Mouse (Mus musculus) C2C12 (cell line): Measurements from ENCODE around the gene Sult1d1. TPM values are rescaled to one million over a fixed set of nuclear protein-coding genes. Genes with fewer than 3 reads are reported as not detected.

ENCODE experiments used
- H3K27me3 ChIP-seq: one replicate; pipeline ENCODE4 v1.6.1; 2011; ENCODE audit not compliant: control insufficient read depth, insufficient read depth, insufficient read length
- H3K36me3 ChIP-seq: one replicate; pipeline ENCODE4 v1.6.1; 2011; ENCODE audit not compliant: control insufficient read depth, insufficient read depth
- H3K4me3 ChIP-seq: one replicate; pipeline ENCODE4 v1.5.1; 2011; ENCODE audit warnings: mild to moderate bottlenecking, control low read depth; ENCODE audit not compliant: poor library complexity, insufficient read depth, severe bottlenecking
- H3K79me2 ChIP-seq: one replicate; pipeline ENCODE4 v1.6.1; 2011; ENCODE audit not compliant: control insufficient read depth, insufficient read depth
- H3K79me3 ChIP-seq: one replicate; pipeline ENCODE4 v1.6.1; 2011; ENCODE audit warnings: low read depth, control low read depth
- H3ac ChIP-seq: one replicate; pipeline ENCODE3; 2011; ENCODE audit warnings: low read depth; ENCODE audit not compliant: control insufficient read depth, insufficient read length
- CEBPB ChIP-seq: IDR thresholded peaks from one replicate; pipeline ENCODE4 v1.6.1; 2011; ENCODE audit warnings: low read depth, mild to moderate bottlenecking, control low read depth, moderate library complexity
- CTCF ChIP-seq: IDR thresholded peaks from one replicate; pipeline ENCODE4 v1.5.1; 2011; ENCODE audit not compliant: control insufficient read depth, insufficient read depth, insufficient read length
- FOSL1 ChIP-seq: IDR thresholded peaks from one replicate; pipeline ENCODE4 v1.8.0; 2011; ENCODE audit warnings: mild to moderate bottlenecking, low read length; ENCODE audit not compliant: poor library complexity, insufficient read depth, severe bottlenecking
- MAX ChIP-seq: IDR thresholded peaks from one replicate; pipeline ENCODE4 v1.6.1; 2011; ENCODE audit warnings: mild to moderate bottlenecking, control low read depth
- MYOD1 ChIP-seq: IDR thresholded peaks from one replicate; pipeline ENCODE4 v1.6.1; 2011; ENCODE audit warnings: low read depth; ENCODE audit not compliant: control insufficient read depth, insufficient read length
- MYOG ChIP-seq: IDR thresholded peaks from one replicate; pipeline ENCODE4 v1.6.1; 2011; ENCODE audit not compliant: control insufficient read depth, insufficient read length; ENCODE audit errors: extremely low read depth
- USF1 ChIP-seq: IDR thresholded peaks from one replicate; pipeline ENCODE4 v1.6.1; 2011; ENCODE audit warnings: low read depth, mild to moderate bottlenecking, control low read depth, moderate library complexity
- long read RNA-seq, 2 experiments: library from polyadenylated mRNA; unstranded; transcript quantifications; one replicate each; pipeline ENCODE4 v2.0.0; 2019 to 2020
- polyA plus RNA-seq: library from polyadenylated mRNA; unstranded; fragments of >200 nt; fragmentation: generic; extraction: Trizol; gene quantifications from one replicate; pipeline ENCODE4 v1.2.1, GENCODE M21; 2012; ENCODE audit warnings: missing spikeins

Sult1d1 gene
- polyA plus RNA-seq, result not detected
- long read RNA-seq, experiment 1, result 0 reads
- long read RNA-seq, experiment 2, result 0 reads

- Histone ChIP-seq H3K79me3 (no peaks in the 10 kb centered on the region), H3K36me3 (no peaks in the 10 kb centered on the region)
- TF ChIP-seq CEBPB, result no peak
- no peak for TF ChIP-seq MYOD1
- no peak for TF ChIP-seq FOSL1
- no peak for TF ChIP-seq MYOG
- TF ChIP-seq MAX, result no peak
- no peak for TF ChIP-seq CTCF
- TF ChIP-seq USF1, result no peak
Measured at GRCm38 (mm10) chr5:87568845-87569244, at the start of gene Sult1d1. Sult1d1 (minus strand) TSS chr5:87569027.

GRCm38 (mm10) chr5:87615128-87615390, 46.2 kb upstream of the Sult1d1 start:
- Histone ChIP-seq H3K79me2 (no peaks in the 10 kb centered on the region), H3K36me3 (no peaks in the 10 kb centered on the region), H3K4me3 (no peak overlapping the region), H3K79me3 (no peaks in the 10 kb centered on the region), H3ac (no peak overlapping the region), H3K27me3 (no peaks in the 10 kb centered on the region)
- TF ChIP-seq USF1 (no peak), MYOG (no peak), MAX (no peak), CEBPB (no peak), MYOD1 (no peak), CTCF (no peak), FOSL1 (no peak)

More at GRCm38 (mm10) chr5:87568845-87569244, at the start of gene Sult1d1:
- no peak within 1 kb of the TSS for H3ac ChIP-seq
- H3K4me3 ChIP-seq, result no peak within 1 kb of the TSS
- no peaks in the 10 kb centered on the region for H3K79me2 ChIP-seq
- no peaks in the 10 kb centered on the region for H3K27me3 ChIP-seq

GRCm38 (mm10) chr5:87614364-87615127, 45.7 kb upstream of the Sult1d1 start:
- H3K4me3 ChIP-seq, result no peak overlapping the region
- TF ChIP-seq USF1 (no peak), FOSL1 (no peak), MYOG (no peak), MYOD1 (no peak), MAX (no peak), CEBPB (no peak), CTCF (no peak)

GRCm38 (mm10) chr5:87601018-87601417, 32.2 kb upstream of the Sult1d1 start:
- Histone ChIP-seq H3K27me3 (no peaks in the 10 kb centered on the region), H3K79me2 (no peaks in the 10 kb centered on the region), H3K79me3 (no peaks in the 10 kb centered on the region), H3ac (no peak overlapping the region), H3K36me3 (no peaks in the 10 kb centered on the region), H3K4me3 (no peak overlapping the region)
- TF ChIP-seq FOSL1 (no peak), CEBPB (no peak), MYOG (no peak)

More at GRCm38 (mm10) chr5:87614364-87615127, 45.7 kb upstream of the Sult1d1 start:
- H3K79me3 ChIP-seq, result no peaks in the 10 kb centered on the region
- H3ac ChIP-seq, result no peak overlapping the region
- no peaks in the 10 kb centered on the region for H3K27me3 ChIP-seq
- H3K79me2 ChIP-seq, result no peaks in the 10 kb centered on the region
- no peaks in the 10 kb centered on the region for H3K36me3 ChIP-seq

GRCm38 (mm10) chr5:87597891-87598290, 29.1 kb upstream of the Sult1d1 start:
- no peaks in the 10 kb centered on the region for H3K79me3 ChIP-seq
- no peak overlapping the region for H3K4me3 ChIP-seq
- H3K79me2 ChIP-seq, result no peaks in the 10 kb centered on the region
- TF ChIP-seq MYOG, result no peak
- TF ChIP-seq FOSL1, result no peak
- TF ChIP-seq CTCF, result no peak
- no peak for TF ChIP-seq CEBPB
- TF ChIP-seq MYOD1, result no peak
- no peak for TF ChIP-seq MAX
- no peak for TF ChIP-seq USF1
- H3ac ChIP-seq, result no peak overlapping the region
- H3K36me3 ChIP-seq, result no peaks in the 10 kb centered on the region
- no peaks in the 10 kb centered on the region for H3K27me3 ChIP-seq

- H3K4me3 ChIP-seq, result no peak within 1 kb of the TSS
- H3K27me3 ChIP-seq, result no peaks in the 10 kb centered on the region
- H3ac ChIP-seq, result no peak within 1 kb of the TSS
- H3K79me2 ChIP-seq, result no peaks in the 10 kb centered on the region
- no peaks in the 10 kb centered on the region for H3K79me3 ChIP-seq
- TF ChIP-seq FOSL1 (no peak), CEBPB (no peak)
- H3K36me3 ChIP-seq, result no peaks in the 10 kb centered on the region
Measured at GRCm38 (mm10) chr5:87591494-87591893, 22.7 kb upstream of the Sult1d1 start, which contains the start of gene Sult1e1. Sult1e1 (minus strand) TSS chr5:87591594.

GRCm38 (mm10) chr5:87589916-87590315, 21.1 kb upstream of the Sult1d1 start:
- TF ChIP-seq MYOD1, result no peak
- TF ChIP-seq CTCF, result no peak
- no peak for TF ChIP-seq FOSL1
- TF ChIP-seq USF1, result no peak
- no peak for TF ChIP-seq MAX
- no peak for TF ChIP-seq MYOG
- no peak for TF ChIP-seq CEBPB
- no peak overlapping the region for H3ac ChIP-seq
- H3K79me3 ChIP-seq, result no peaks in the 10 kb centered on the region
- no peak overlapping the region for H3K4me3 ChIP-seq
- no peaks in the 10 kb centered on the region for H3K36me3 ChIP-seq
- no peaks in the 10 kb centered on the region for H3K79me2 ChIP-seq
- H3K27me3 ChIP-seq, result no peaks in the 10 kb centered on the region
